ENCODE assay signal across 27 mouse cellular contexts in the genomic region with DNA sequence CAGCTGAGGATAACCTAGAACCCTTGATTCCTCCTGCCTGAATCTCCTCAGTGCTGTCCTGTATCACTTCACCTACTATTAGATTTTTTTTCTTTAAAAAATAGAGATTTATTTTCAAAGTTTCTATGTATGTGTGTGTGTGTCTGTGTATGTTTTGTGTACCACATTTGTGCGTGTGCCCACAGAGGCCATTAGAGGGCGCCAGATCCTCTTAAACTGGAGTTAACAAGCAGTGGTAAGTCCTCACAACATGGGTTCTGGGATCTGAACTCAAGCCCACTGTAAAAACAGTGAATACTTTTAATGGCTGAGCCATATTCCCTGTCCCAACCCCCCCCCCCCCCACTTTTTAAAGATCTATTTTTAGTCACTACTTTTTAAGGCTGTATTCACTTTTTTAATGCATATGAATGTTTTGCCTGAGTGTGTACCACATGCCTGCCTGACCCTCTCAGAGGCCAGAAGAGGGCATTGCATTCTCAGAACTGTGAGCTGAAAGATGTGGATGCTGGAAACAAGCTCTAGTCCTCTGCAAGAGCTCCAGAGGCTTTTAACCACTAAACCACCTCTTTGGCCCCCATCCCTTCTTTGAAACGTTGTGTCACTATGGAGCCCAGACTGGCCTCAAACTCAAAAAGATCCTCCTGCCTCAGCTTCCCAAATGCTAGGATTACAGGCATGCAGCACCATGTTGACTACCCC. TPM values are rescaled to one million over a fixed set of nuclear protein-coding genes. Genes with fewer than 3 reads are reported as not detected.
A peak's percentile ranks its signal among the peaks of the same experiment; 100 is the strongest.
DNase-seq lines count a peak whose midpoint lies in the region; ATAC-seq and TF ChIP-seq lines count a peak whose summit lies in the region.
"Had no signal": no experiment of that assay in that cellular context is flagged by ENCODE, and none has a peak within 500 bp of the region (broad histone marks: within the 10 kb centered on the region; RNA-seq: fewer than 3 reads in every experiment).

No protein-coding gene starts in this region.

- peak; percentile 48 for TF ChIP-seq CTCF in liver, adult 2 months (IDR thresholded peaks at IDR 0.05; ENCODE audit: low read depth, low read length)
- TF ChIP-seq CTCF in MEL (IDR thresholded peaks at IDR 0.05 in 2 of 3, conservative IDR thresholded peaks at IDR 0.05 in 1 of 3; ENCODE audit: control insufficient read depth in 1 of 3, insufficient read depth in 1 of 3, low read depth in 2 of 3, low read length in 3 of 3, poor library complexity in 1 of 3, severe bottlenecking in 1 of 3), result peak in 2 of 3 experiments; percentile 49 to 56; a peak in 5 of 6 replicates
- no peak for TF ChIP-seq CTCF in small intestine, adult 2 months (IDR thresholded peaks at IDR 0.05; ENCODE audit: extremely low read depth, insufficient read length, insufficient replicate concordance, low read depth, low read length)

- no peak overlapping the region for H3K4me2 ChIP-seq in liver, embryonic 11.5 days
- H3K4me2 ChIP-seq: embryonic facial prominence, embryonic 12.5 days; hindbrain, embryonic 13.5 days; limb, embryonic 15.5 days; neural tube, embryonic 12.5 days had no signal

- H3K27me3 ChIP-seq in liver, adult 2 months (ENCODE audit: control insufficient read depth, insufficient read depth, low read length), result no peaks in the 10 kb centered on the region
- peaks cover 15% of the 10 kb centered on the region for H3K27me3 ChIP-seq in liver, embryonic 11.5 days (replicated peaks; ENCODE audit: control insufficient read depth, insufficient read depth, low read length)
- no peaks in the 10 kb centered on the region for H3K27me3 ChIP-seq in MEL (ENCODE audit: control insufficient read depth in 1 of 2, insufficient read depth in 2 of 2, low read length in 2 of 2)
- H3K27me3 ChIP-seq in small intestine, adult 2 months (ENCODE audit: control insufficient read depth, insufficient read depth, low read length), result no peaks in the 10 kb centered on the region

- H3K36me3 ChIP-seq in liver, adult 2 months (ENCODE audit: control insufficient read depth, insufficient read depth, low read length), result peaks cover 3% of the 10 kb centered on the region; the same call in 1 of the 2 replicates
- no peaks in the 10 kb centered on the region for H3K36me3 ChIP-seq in liver, embryonic 11.5 days (ENCODE audit: control insufficient read depth, insufficient read depth, low read length)
- peaks cover 0 to 10% of the 10 kb centered on the region in 2 experiments; a peak in 2 of 4 replicates for H3K36me3 ChIP-seq in MEL (ENCODE audit: control insufficient read depth in 1 of 2, insufficient read depth in 2 of 2, low read length in 2 of 2)
- H3K36me3 ChIP-seq in small intestine, adult 2 months (ENCODE audit: control insufficient read depth, insufficient read depth, low read length), result peaks cover 12% of the 10 kb centered on the region
- H3K36me3 ChIP-seq: embryonic facial prominence, embryonic 12.5 days; G1E; heart, embryonic 10.5 days; hindbrain, embryonic 13.5 days; limb, embryonic 15.5 days; neural tube, embryonic 12.5 days had no signal

- peak overlapping the region; percentile 9; the same call in 1 of the 2 replicates for H3K9ac ChIP-seq in liver, adult 2 months (ENCODE audit: low read depth, low read length)
- no peak overlapping the region for H3K9ac ChIP-seq in liver, embryonic 11.5 days (ENCODE audit: low read depth, low read length)
- H3K9ac ChIP-seq in MEL (ENCODE audit: control insufficient read depth, low read depth, low read length, poor library complexity, severe bottlenecking), result no peak overlapping the region
- H3K9ac ChIP-seq: embryonic facial prominence, embryonic 12.5 days; hindbrain, embryonic 13.5 days; limb, embryonic 15.5 days; neural tube, embryonic 12.5 days had no signal

- peaks cover 10% of the 10 kb centered on the region; the same call in 1 of the 2 replicates for H3K79me2 ChIP-seq in liver, adult 2 months (ENCODE audit: control insufficient read depth, insufficient read depth, low read length)
- no peaks in the 10 kb centered on the region; the same call in 1 of the 2 replicates for H3K79me2 ChIP-seq in MEL (ENCODE audit: control insufficient read depth, insufficient read depth, low read length, poor library complexity)

- 0 out of 2 replicates have a peak overlapping the region, but pooled peaks have one; percentile 16 for H3K27ac ChIP-seq in liver, adult 2 months (replicated peaks; ENCODE audit: insufficient read depth, low read depth, low read length)
- no peak overlapping the region for H3K27ac ChIP-seq in liver, embryonic 11.5 days (ENCODE audit: low read depth, low read length)
- H3K27ac ChIP-seq in MEL (ENCODE audit: control insufficient read depth, low read depth, low read length), result no peak overlapping the region
- H3K27ac ChIP-seq in small intestine, adult 2 months (ENCODE audit: insufficient read depth, low read depth, low read length), result no peak overlapping the region
- H3K27ac ChIP-seq: embryonic facial prominence, embryonic 12.5 days; heart, embryonic 10.5 days; hindbrain, embryonic 13.5 days; limb, embryonic 15.5 days; neural tube, embryonic 12.5 days had no signal

- TF ChIP-seq RAD21 in MEL (IDR thresholded peaks at IDR 0.05; ENCODE audit: low read depth, low read length), result peak; percentile 2

- peak; percentile 68 for DNase-seq in CD4-positive, CD25-positive, alpha-beta regulatory T cell, adult 2 months (ENCODE audit: low read depth, low spot score)
- no peak for DNase-seq in liver, adult 2 months (ENCODE audit: extremely low read depth, low read depth, low spot score)
- DNase-seq in liver, embryonic 11.5 days (ENCODE audit: low spot score), result no peak
- DNase-seq in MEL (ENCODE audit: low read depth, low spot score), result peak; percentile 67
- DNase-seq: adrenal gland, postnatal 10 days; cerebellum, adult 8-10 months; gastrocnemius, postnatal 10 days; heart, postnatal 14 days; kidney, postnatal 14 days had no signal

- peaks cover 2% of the 10 kb centered on the region; the same call in 1 of the 2 replicates for H3K9me3 ChIP-seq in liver, embryonic 11.5 days (ENCODE audit: control insufficient read depth, low read length)
- H3K9me3 ChIP-seq in MEL (replicated peaks; ENCODE audit: insufficient read depth, low read length), result no peaks in the 10 kb centered on the region
- H3K9me3 ChIP-seq: embryonic facial prominence, embryonic 12.5 days; G1E; heart, embryonic 10.5 days; limb, embryonic 15.5 days had no signal

- no peak for ATAC-seq in CD4-positive, CD25-positive, alpha-beta regulatory T cell, adult 4 months
- no peak for ATAC-seq in liver, embryonic 11.5 days (replicated peaks; ENCODE audit: low FRiP score)
- ATAC-seq in megakaryocyte progenitor cell, adult 5-6 weeks (replicated peaks; ENCODE audit: poor library complexity), result no peak
- ATAC-seq in frontal cortex, adult (ENCODE audit: low TSS enrichment), result no peak
- ATAC-seq: intestine, embryonic 16.5 days; midbrain, embryonic 16.5 days had no signal

- TF ChIP-seq POLR2A in liver, adult 2 months (IDR thresholded peaks at IDR 0.05; ENCODE audit: extremely low read depth, insufficient read depth, low read length), result no peak
- TF ChIP-seq POLR2A in MEL (IDR thresholded peaks at IDR 0.05; ENCODE audit: control insufficient read depth in 1 of 2, insufficient read depth in 1 of 2, low read depth in 1 of 2, low read length in 2 of 2, poor library complexity in 1 of 2), result no peak
- no peak for TF ChIP-seq POLR2A in small intestine, adult 2 months (IDR thresholded peaks at IDR 0.05; ENCODE audit: low read depth, low read length)

- peaks cover 41% of the 10 kb centered on the region for H3K4me1 ChIP-seq in liver, adult 2 months (ENCODE audit: control insufficient read depth, insufficient read depth, low read length)
- H3K4me1 ChIP-seq in liver, embryonic 11.5 days (replicated peaks; ENCODE audit: control insufficient read depth, insufficient read depth, low read length), result peaks cover 23% of the 10 kb centered on the region
- H3K4me1 ChIP-seq in MEL (ENCODE audit: control insufficient read depth in 1 of 2, insufficient read depth in 2 of 2, low read length in 2 of 2), result peaks cover 7 to 26% of the 10 kb centered on the region in 2 experiments
- H3K4me1 ChIP-seq in small intestine, adult 2 months (ENCODE audit: control insufficient read depth, insufficient read depth, insufficient read length, low read length), result peaks cover 50% of the 10 kb centered on the region

- 76% methylated on average over 3 of the region's 3 CpGs for WGBS in liver, adult 2 months
- 70% methylated on average over 3 of the region's 3 CpGs for WGBS in liver, embryonic 11.5 days
- WGBS in small intestine, adult 2 months, result 87% methylated on average over 3 of the region's 3 CpGs

- TF ChIP-seq EP300 in MEL (IDR thresholded peaks at IDR 0.05; ENCODE audit: low read depth in 1 of 2, low read length in 2 of 2), result no peak

- no peak overlapping the region for H3K4me3 ChIP-seq in liver, adult 2 months (ENCODE audit: insufficient read depth, low read depth, low read length)
- H3K4me3 ChIP-seq in liver, embryonic 11.5 days (ENCODE audit: low read depth, low read length), result no peak overlapping the region
- no peak overlapping the region for H3K4me3 ChIP-seq in MEL (ENCODE audit: control insufficient read depth in 1 of 2, insufficient read depth in 1 of 2, low read depth in 2 of 2, low read length in 2 of 2)
- peak overlapping the region; percentile 27 for H3K4me3 ChIP-seq in small intestine, adult 2 months (ENCODE audit: low read depth, low read length)
- H3K4me3 ChIP-seq: embryonic facial prominence, embryonic 12.5 days; heart, embryonic 10.5 days; hindbrain, embryonic 13.5 days; limb, embryonic 15.5 days; neural tube, embryonic 12.5 days had no signal

RNA-seq across cellular contexts. Expression of a gene that starts 2.1 kb away (rescaled TPM):
- 10 to 100 TPM; 16.0 to 20.5 TPM for polyA plus RNA-seq in CD4-positive, CD25-positive, alpha-beta regulatory T cell, adult 4 months (2017; shearing (Covaris generic))
- total RNA-seq in liver, adult 2 months (2014; rRNA removed), result 3.0 and 7.4 TPM in 2 replicates
- 72.8 and 76.8 TPM in 2 replicates for polyA plus RNA-seq in liver, adult 2 months (2012; rRNA removed)
- 5.4 and 7.0 TPM in 2 replicates for polyA plus RNA-seq in liver, embryonic 11.5 days (2014; fragmentation: Nextera tagmentation; extraction: Ambion mirVana)
- total RNA-seq in MEL (2012; rRNA removed), result 1.7 and 2.7 TPM in 2 replicates
- 1 to 10 TPM in 1 of 2 experiments, not detected in 1; 6.7 TPM for polyA plus RNA-seq in MEL (2012; ENCODE audit: insufficient read depth in 1 of 2, insufficient read length in 2 of 2, low read depth in 1 of 2, low replicate concordance in 2 of 2, missing spikeins in 1 of 2)
- polyA plus RNA-seq in small intestine, adult 2 months (2012; rRNA removed), result 169 and 226 TPM in 2 replicates
- total RNA-seq in megakaryocyte progenitor cell, adult 5-6 weeks (2015), result 6.3 and 11.5 TPM in 2 replicates
- 1.6 and 4.6 TPM in 2 replicates for total RNA-seq in megakaryocyte progenitor cell, adult 5-6 weeks (2017)

RNA-seq across cellular contexts. Expression of a gene that starts 23.9 kb away (rescaled TPM):
- polyA plus RNA-seq in CD4-positive, CD25-positive, alpha-beta regulatory T cell, adult 4 months (2017; shearing (Covaris generic)), result not detected
- 17.4 and 17.8 TPM in 2 replicates for total RNA-seq in liver, adult 2 months (2014; rRNA removed)
- polyA plus RNA-seq in liver, adult 2 months (2012; rRNA removed), result 23.0 and 23.5 TPM in 2 replicates
- polyA plus RNA-seq in liver, embryonic 11.5 days (2014; fragmentation: Nextera tagmentation; extraction: Ambion mirVana), result 1.4 TPM in 2 replicates
- total RNA-seq in MEL (2012; rRNA removed), result not detected in 2 replicates
- polyA plus RNA-seq in MEL (2012; ENCODE audit: insufficient read depth in 1 of 2, insufficient read length in 2 of 2, low read depth in 1 of 2, low replicate concordance in 2 of 2, missing spikeins in 1 of 2), result not detected
- 56.7 and 145 TPM in 2 replicates for polyA plus RNA-seq in small intestine, adult 2 months (2012; rRNA removed)
- total RNA-seq in megakaryocyte progenitor cell, adult 5-6 weeks (2015), result not detected in 2 replicates
- total RNA-seq in megakaryocyte progenitor cell, adult 5-6 weeks (2017), result not detected in 2 replicates
- total RNA-seq: G1E; heart, postnatal 14 days; layer of hippocampus, postnatal 14 days; left cerebral cortex, postnatal 14 days had no signal
- polyA plus RNA-seq: cortical plate, adult 2 months; G1E; hindbrain, embryonic 13.5 days had no signal

RNA-seq across cellular contexts. Expression of a gene that starts 31.3 kb away (rescaled TPM):
- polyA plus RNA-seq in CD4-positive, CD25-positive, alpha-beta regulatory T cell, adult 4 months (2017; shearing (Covaris generic)), result not detected
- not detected in 2 replicates for total RNA-seq in liver, adult 2 months (2014; rRNA removed)
- 0.11 TPM in 1 of 2 replicates, not detected in the other for polyA plus RNA-seq in liver, adult 2 months (2012; rRNA removed)
- not detected in 2 replicates for polyA plus RNA-seq in liver, embryonic 11.5 days (2014; fragmentation: Nextera tagmentation; extraction: Ambion mirVana)
- total RNA-seq in MEL (2012; rRNA removed), result not detected in 2 replicates
- polyA plus RNA-seq in MEL (2012; ENCODE audit: insufficient read depth in 1 of 2, insufficient read length in 2 of 2, low read depth in 1 of 2, low replicate concordance in 2 of 2, missing spikeins in 1 of 2), result not detected
- 0.13 TPM in 1 of 2 replicates, not detected in the other for polyA plus RNA-seq in small intestine, adult 2 months (2012; rRNA removed)
- not detected in 2 replicates for total RNA-seq in megakaryocyte progenitor cell, adult 5-6 weeks (2015)
- not detected in 2 replicates for total RNA-seq in megakaryocyte progenitor cell, adult 5-6 weeks (2017)
- total RNA-seq: adrenal gland, postnatal 10 days; G1E; gastrocnemius, postnatal 10 days; heart, postnatal 14 days had no signal
- polyA plus RNA-seq: G1E; heart, embryonic 10.5 days; limb, embryonic 15.5 days; spleen, adult 2 months had no signal

RNA-seq across cellular contexts. Expression of a gene that starts 40.6 kb away (rescaled TPM):
- not detected for polyA plus RNA-seq in CD4-positive, CD25-positive, alpha-beta regulatory T cell, adult 4 months (2017; shearing (Covaris generic))
- 0.09 and 0.34 TPM in 2 replicates for total RNA-seq in liver, adult 2 months (2014; rRNA removed)
- 0.09 and 0.11 TPM in 2 replicates for polyA plus RNA-seq in liver, adult 2 months (2012; rRNA removed)
- polyA plus RNA-seq in liver, embryonic 11.5 days (2014; fragmentation: Nextera tagmentation; extraction: Ambion mirVana), result not detected in 2 replicates
- total RNA-seq in MEL (2012; rRNA removed), result 0.12 TPM in 1 of 2 replicates, not detected in the other
- polyA plus RNA-seq in MEL (2012; ENCODE audit: insufficient read depth in 1 of 2, insufficient read length in 2 of 2, low read depth in 1 of 2, low replicate concordance in 2 of 2, missing spikeins in 1 of 2), result under 1 TPM in 1 of 2 experiments, not detected in 1; 0.18 TPM
- polyA plus RNA-seq in small intestine, adult 2 months (2012; rRNA removed), result 0.47 and 1.3 TPM in 2 replicates
- total RNA-seq in megakaryocyte progenitor cell, adult 5-6 weeks (2015), result not detected in 2 replicates
- total RNA-seq in megakaryocyte progenitor cell, adult 5-6 weeks (2017), result not detected in 2 replicates
- total RNA-seq: gastrocnemius, postnatal 10 days; layer of hippocampus, postnatal 14 days; left cerebral cortex, postnatal 14 days had no signal
- polyA plus RNA-seq: cortical plate, adult 2 months; embryonic facial prominence, embryonic 12.5 days; heart, embryonic 10.5 days; intestine, embryonic 16.5 days; limb, embryonic 15.5 days; lung, embryonic 16.5 days; neural tube, embryonic 12.5 days; stomach, embryonic 16.5 days had no signal

RNA-seq across cellular contexts. Expression of a gene that starts 49.7 kb away (rescaled TPM):
- 1 to 10 TPM; 2.5 to 3.7 TPM for polyA plus RNA-seq in CD4-positive, CD25-positive, alpha-beta regulatory T cell, adult 4 months (2017; shearing (Covaris generic))
- total RNA-seq in liver, adult 2 months (2014; rRNA removed), result 2.3 and 2.5 TPM in 2 replicates
- polyA plus RNA-seq in liver, adult 2 months (2012; rRNA removed), result 4.8 and 5.4 TPM in 2 replicates
- 17.5 and 21.8 TPM in 2 replicates for polyA plus RNA-seq in liver, embryonic 11.5 days (2014; fragmentation: Nextera tagmentation; extraction: Ambion mirVana)
- 2.6 and 3.2 TPM in 2 replicates for total RNA-seq in MEL (2012; rRNA removed)
- 1 to 10 TPM in 1 of 2 experiments, not detected in 1; 8.1 TPM for polyA plus RNA-seq in MEL (2012; ENCODE audit: insufficient read depth in 1 of 2, insufficient read length in 2 of 2, low read depth in 1 of 2, low replicate concordance in 2 of 2, missing spikeins in 1 of 2)
- polyA plus RNA-seq in small intestine, adult 2 months (2012; rRNA removed), result 18.6 and 20.3 TPM in 2 replicates
- total RNA-seq in megakaryocyte progenitor cell, adult 5-6 weeks (2015), result not detected in 2 replicates
- total RNA-seq in megakaryocyte progenitor cell, adult 5-6 weeks (2017), result not detected in 2 replicates
- polyA plus RNA-seq: G1E had no signal

Comparison
In these comparisons a context has a peak if more than half of its experiments do, and no peak if none do; other contexts are left out.
1. DNase-seq: peak in CD4-positive, CD25-positive, alpha-beta regulatory T cell, adult 2 months (single experiment) and MEL (single experiment); none in liver, adult 2 months (single experiment) and liver, embryonic 11.5 days (single experiment).